Mouse (Mus musculus): ENCODE measurements around the gene Cer1.

- TF ChIP-seq CTCF (IDR thresholded peaks at IDR 0.05; ENCODE audit: borderline replicate concordance, insufficient read depth, low read length) (no peak), POLR2A (IDR thresholded peaks at IDR 0.05; ENCODE audit: low read depth, low read length) (no peak)
Observed at GRCm38 (mm10) chr4:82915576-82915975, 30.6 kb upstream of the Cer1 start.
